Mouse (Mus musculus) heart, embryonic 10.5 days (tissue): ENCODE measurements around the gene Gm20479. TPM values are rescaled to one million over a fixed set of nuclear protein-coding genes. Genes with fewer than 3 reads are reported as not detected.

Experiments used
- DNase-seq: peaks from one replicate; pipeline ENCODE4 v3.0.0-alpha.2; 2017; ENCODE audit warnings: low spot score
- H3K27ac ChIP-seq: fragments of 300-500 bp; sonication (generic); 2 replicates; pipeline ENCODE4 v1.5.1; 2016; ENCODE audit warnings: mild to moderate bottlenecking
- H3K27me3 ChIP-seq: fragments of 300-500 bp; sonication (generic); 2 replicates; pipeline ENCODE4 v1.6.1; 2016; ENCODE audit warnings: mild to moderate bottlenecking; ENCODE audit not compliant: poor library complexity, insufficient read depth, severe bottlenecking
- H3K36me3 ChIP-seq: fragments of 300-500 bp; sonication (generic); 2 replicates; pipeline ENCODE4 v1.6.1; 2016; ENCODE audit warnings: mild to moderate bottlenecking, moderate library complexity
- H3K4me1 ChIP-seq: fragments of 300-500 bp; sonication (generic); 2 replicates; pipeline ENCODE4 v1.6.1; 2016; ENCODE audit warnings: mild to moderate bottlenecking
- H3K4me3 ChIP-seq: fragments of 300-500 bp; sonication (generic); 2 replicates; pipeline ENCODE4 v1.5.1; 2016; ENCODE audit warnings: mild to moderate bottlenecking, moderate library complexity
- H3K9me3 ChIP-seq: fragments of 300-500 bp; sonication (generic); 2 replicates; pipeline ENCODE4 v1.6.1; 2016; ENCODE audit warnings: mild to moderate bottlenecking, moderate library complexity
- WGBS: fragments of 180-500 bp; shearing (Covaris S2); methylation state at CpG from one replicate; pipeline ENCODE4 v1.1.7; 2016; 5-methylcytosine and 5-hydroxymethylcytosine counted together
- polyA plus RNA-seq: library from polyadenylated mRNA; unstranded; fragments of >200 nt; fragmentation: Nextera tagmentation; extraction: Ambion mirVana; gene quantifications from 2 replicates; pipeline ENCODE4 v1.2.1, GENCODE M21; 2016

The Gm20479 gene
- polyA plus RNA-seq, 1 experiment from 2014 or later = 1.3 TPM

DNA sequence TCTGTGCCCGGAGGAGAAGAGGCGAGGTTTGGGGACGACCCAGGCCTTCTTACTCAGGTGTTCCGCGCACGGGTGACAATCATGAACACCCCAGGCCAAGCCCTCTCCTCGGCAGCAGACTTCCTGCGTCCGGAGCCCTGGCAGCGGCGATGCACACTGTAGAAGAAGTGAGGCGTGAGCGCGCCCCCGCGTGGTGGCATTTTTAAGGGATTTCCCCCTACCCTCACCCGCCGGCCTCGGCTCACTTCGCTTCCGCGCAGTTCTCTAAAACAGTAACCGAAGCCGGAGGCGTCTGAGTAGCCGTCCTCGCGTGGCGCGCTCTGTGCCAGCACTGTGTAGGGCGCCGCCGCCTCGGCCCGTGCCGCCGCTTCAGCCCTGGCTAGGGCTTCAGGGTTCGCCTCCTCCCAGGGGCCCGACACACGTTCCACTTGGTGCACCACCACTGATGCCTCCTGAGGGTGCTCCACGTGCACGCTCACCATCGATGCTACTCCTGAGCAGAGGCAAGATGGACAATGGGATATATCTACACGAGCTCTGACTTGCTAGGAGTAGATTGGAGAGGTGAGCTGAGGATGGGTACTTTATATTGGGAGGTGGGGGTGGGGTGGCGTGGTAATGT is 27.8 kb downstream of the Gm20479 start:
- no peaks in the 10 kb centered on the region for H3K9me3 ChIP-seq
- H3K36me3 ChIP-seq = no peaks in the 10 kb centered on the region
- 6% methylated on average over 45 of the region's 45 CpGs for WGBS
- peaks cover 100% of the 10 kb centered on the region for H3K27me3 ChIP-seq
- H3K4me3 ChIP-seq = peak overlapping the region; percentile 53
- no peak for DNase-seq
- peak overlapping the region; percentile 30; the same call in 1 of the 2 replicates for H3K27ac ChIP-seq
- peaks cover 65% of the 10 kb centered on the region for H3K4me1 ChIP-seq

DNA sequence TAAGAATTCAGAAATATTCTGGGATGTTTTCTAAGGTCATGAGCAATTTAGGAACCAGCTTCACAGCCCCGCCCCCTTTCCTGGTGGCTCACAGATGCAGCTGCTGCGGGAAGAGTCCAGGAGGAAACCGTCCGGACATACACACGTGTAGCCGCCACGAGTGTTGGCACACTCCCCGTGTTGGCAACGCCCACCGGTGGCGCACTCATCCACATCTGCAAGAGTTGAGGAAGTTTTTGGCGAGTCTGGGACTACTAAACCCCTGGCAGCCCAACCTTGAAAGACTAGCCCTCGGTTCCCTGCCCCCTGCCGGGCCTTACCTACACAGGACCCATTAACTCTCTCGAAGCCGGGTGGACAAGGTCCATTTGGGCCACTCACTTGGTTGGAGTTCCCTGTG is 28.6 kb downstream of the Gm20479 start:
- Histone ChIP-seq H3K4me3 (0 out of 2 replicates have a peak overlapping the region, but pooled peaks have one; percentile 53), H3K36me3 (no peaks in the 10 kb centered on the region), H3K27me3 (peaks cover 100% of the 10 kb centered on the region), H3K27ac (no peak overlapping the region), H3K9me3 (no peaks in the 10 kb centered on the region), H3K4me1 (peaks cover 57% of the 10 kb centered on the region)
- no peak for DNase-seq
- WGBS = 34% methylated on average over 16 of the region's 16 CpGs

DNA sequence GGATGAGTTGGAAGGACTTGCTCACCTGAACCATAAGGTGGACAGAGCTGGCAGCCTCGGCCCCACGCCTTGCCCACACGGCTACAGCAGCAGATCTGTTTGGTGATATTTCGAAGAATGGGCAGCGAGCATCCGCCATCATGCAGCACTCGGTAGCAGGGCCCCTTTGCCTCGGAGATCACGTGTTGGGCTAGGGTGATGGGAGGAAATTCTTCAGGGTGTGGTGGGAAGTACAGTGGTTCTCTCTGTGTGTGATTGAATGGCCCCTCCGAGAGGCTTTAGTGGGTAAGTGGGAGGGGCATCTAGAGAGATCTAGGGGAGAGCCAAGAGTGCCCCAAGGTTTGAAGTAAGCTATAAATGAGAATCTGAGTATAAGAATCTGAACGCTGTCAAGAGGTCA is 29.1 kb downstream of the Gm20479 start:
- 82% methylated on average over 11 of the region's 11 CpGs for WGBS
- DNase-seq = no peak
- Histone ChIP-seq H3K27me3 (peaks cover 100% of the 10 kb centered on the region), H3K4me3 (no peak overlapping the region), H3K9me3 (no peaks in the 10 kb centered on the region), H3K27ac (no peak overlapping the region), H3K4me1 (peaks cover 54% of the 10 kb centered on the region), H3K36me3 (no peaks in the 10 kb centered on the region)

GRCm38 (mm10) chr7:27327500-27327899 is 29.7 kb downstream of the Gm20479 start:
- H3K4me1 ChIP-seq = peaks cover 48% of the 10 kb centered on the region
- no peak for DNase-seq
- H3K9me3 ChIP-seq = no peaks in the 10 kb centered on the region
- no peak overlapping the region for H3K4me3 ChIP-seq
- H3K27me3 ChIP-seq = peaks cover 100% of the 10 kb centered on the region
- no peaks in the 10 kb centered on the region for H3K36me3 ChIP-seq
- H3K27ac ChIP-seq = no peak overlapping the region
- WGBS = 85% methylated on average over 8 of the region's 8 CpGs

DNA sequence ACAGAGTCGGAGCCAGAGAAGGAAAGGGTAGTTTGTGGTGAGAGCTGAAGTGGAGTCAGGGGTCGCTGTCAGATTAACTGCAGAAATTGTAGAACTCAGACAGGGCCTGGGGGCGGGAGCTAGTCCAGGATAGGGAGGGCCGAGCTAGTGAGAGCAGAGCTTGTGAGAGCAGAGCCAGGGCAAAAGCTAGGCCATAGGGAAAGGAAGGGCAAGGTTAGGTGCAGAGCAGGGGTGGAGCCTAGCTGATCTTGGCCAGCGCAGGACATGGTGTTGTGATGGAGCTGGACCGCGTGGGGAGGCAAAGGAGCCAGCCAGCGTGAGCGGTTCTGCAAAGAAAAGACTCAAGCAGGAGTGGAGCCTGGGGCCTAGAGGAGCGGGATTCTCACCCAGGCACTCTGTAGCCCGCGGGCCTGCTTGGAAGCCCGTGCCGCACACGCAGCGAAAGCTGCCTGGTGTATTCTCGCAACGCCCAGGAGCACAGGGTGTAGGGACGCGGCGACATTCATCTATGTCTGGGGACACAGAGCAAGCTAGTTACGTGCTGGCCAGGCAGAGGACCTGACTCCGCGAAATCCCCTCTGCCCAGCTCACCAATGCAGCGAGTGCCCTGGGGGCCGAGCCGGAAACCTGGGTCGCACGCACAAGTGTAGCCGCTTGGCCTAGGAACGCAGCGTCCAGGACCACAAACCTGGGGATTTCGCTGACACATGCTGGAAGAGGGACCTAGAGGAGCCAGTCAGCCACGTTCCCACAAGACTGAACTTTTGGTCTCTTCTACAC is 30.9 kb downstream of the Gm20479 start:
- no peaks in the 10 kb centered on the region for H3K9me3 ChIP-seq
- peaks cover 48% of the 10 kb centered on the region for H3K4me1 ChIP-seq
- peaks cover 99% of the 10 kb centered on the region for H3K27me3 ChIP-seq
- H3K36me3 ChIP-seq = no peaks in the 10 kb centered on the region
- H3K27ac ChIP-seq = peak overlapping the region; percentile 11; the same call in 1 of the 2 replicates
- no peak for DNase-seq
- peak overlapping the region; percentile 51 for H3K4me3 ChIP-seq
- WGBS = 28% methylated on average over 34 of the region's 34 CpGs

DNA sequence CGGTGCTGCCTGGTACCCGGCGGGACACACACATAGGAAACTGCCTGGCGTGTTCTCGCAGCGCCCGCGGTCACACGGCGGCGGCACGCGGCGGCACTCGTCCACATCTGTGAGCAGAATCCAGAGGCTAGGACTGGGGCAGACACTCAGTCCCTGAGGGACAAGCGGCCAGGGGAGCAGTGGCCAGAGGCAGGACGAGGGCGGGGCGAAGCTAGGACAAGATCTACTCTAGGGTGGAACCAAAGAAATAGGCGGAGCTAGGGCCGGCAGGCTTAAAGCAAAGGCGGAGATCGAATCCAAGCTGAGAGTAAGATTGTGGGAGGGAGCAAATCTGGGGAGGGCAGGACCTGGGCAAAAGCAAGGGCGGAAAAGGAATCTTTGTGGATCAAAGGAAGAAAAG is 31.5 kb downstream of the Gm20479 start:
- peaks cover 42% of the 10 kb centered on the region for H3K4me1 ChIP-seq
- H3K4me3 ChIP-seq = peak overlapping the region; percentile 51
- no peaks in the 10 kb centered on the region for H3K9me3 ChIP-seq
- no peak for DNase-seq
- no peaks in the 10 kb centered on the region for H3K36me3 ChIP-seq
- 2% methylated on average over 24 of the region's 24 CpGs for WGBS
- peaks cover 94% of the 10 kb centered on the region for H3K27me3 ChIP-seq
- H3K27ac ChIP-seq = 0 out of 2 replicates have a peak overlapping the region, but pooled peaks have one; percentile 8

GRCm38 (mm10) chr7:27324928-27325327 is 32.3 kb downstream of the Gm20479 start:
- H3K36me3 ChIP-seq = no peaks in the 10 kb centered on the region

DNA sequence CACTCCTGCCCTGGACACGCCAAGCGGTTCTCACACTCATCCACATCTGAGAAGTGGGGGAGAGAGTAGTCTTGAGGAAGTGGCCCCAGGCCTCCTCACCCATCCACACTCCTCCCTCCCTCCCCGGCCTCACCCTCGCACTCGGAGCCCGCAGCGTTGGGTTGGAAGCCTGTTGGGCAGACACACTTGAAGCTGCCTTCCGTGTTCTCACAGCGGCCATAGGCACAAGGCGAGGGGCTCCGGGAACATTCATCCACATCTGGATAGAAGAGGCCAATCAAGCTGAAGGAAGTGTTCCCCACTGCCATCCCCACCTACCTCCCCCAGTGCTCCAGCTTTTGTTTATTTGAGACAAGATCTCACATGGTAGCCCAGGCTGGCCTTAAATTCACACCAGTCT is 33.1 kb downstream of the Gm20479 start:
- 88% methylated on average over 11 of the region's 11 CpGs for WGBS
- H3K4me1 ChIP-seq = peaks cover 29% of the 10 kb centered on the region
- no peaks in the 10 kb centered on the region for H3K9me3 ChIP-seq
- no peaks in the 10 kb centered on the region for H3K36me3 ChIP-seq
- H3K27me3 ChIP-seq = peaks cover 78% of the 10 kb centered on the region
- no peak overlapping the region for H3K4me3 ChIP-seq
- H3K27ac ChIP-seq = no peak overlapping the region
- DNase-seq = no peak

More at GRCm38 (mm10) chr7:27324928-27325327, 32.3 kb downstream of the Gm20479 start:
- H3K27ac ChIP-seq = no peak overlapping the region
- 56% methylated on average over 18 of the region's 20 CpGs for WGBS
- H3K4me1 ChIP-seq = peaks cover 36% of the 10 kb centered on the region
- no peaks in the 10 kb centered on the region for H3K9me3 ChIP-seq
- peaks cover 86% of the 10 kb centered on the region for H3K27me3 ChIP-seq
- H3K4me3 ChIP-seq = peak overlapping the region; percentile 25; the same call in 1 of the 2 replicates
- DNase-seq = no peak

- Histone ChIP-seq H3K4me3 (no peak overlapping the region), H3K36me3 (no peaks in the 10 kb centered on the region)
These were observed 34.2 kb downstream of the Gm20479 start for GRCm38 (mm10) chr7:27323001-27323400.

GRCm38 (mm10) chr7:27322291-27322690 is 34.9 kb downstream of the Gm20479 start:
- Histone ChIP-seq H3K36me3 (no peaks in the 10 kb centered on the region), H3K27me3 (peaks cover 59% of the 10 kb centered on the region)
- 17% methylated on average over 13 of the region's 13 CpGs for WGBS

More at GRCm38 (mm10) chr7:27323001-27323400, 34.2 kb downstream of the Gm20479 start:
- H3K27ac ChIP-seq = no peak overlapping the region
- H3K27me3 ChIP-seq = peaks cover 67% of the 10 kb centered on the region
- H3K9me3 ChIP-seq = no peaks in the 10 kb centered on the region
- WGBS = 85% methylated on average over 5 of the region's 5 CpGs
- H3K4me1 ChIP-seq = peaks cover 26% of the 10 kb centered on the region
- no peak for DNase-seq

GRCm38 (mm10) chr7:27319411-27319810 is 37.8 kb downstream of the Gm20479 start:
- 81% methylated on average over 22 of the region's 22 CpGs for WGBS
- Histone ChIP-seq H3K9me3 (peaks cover 1% of the 10 kb centered on the region; the same call in 1 of the 2 replicates), H3K36me3 (0 out of 2 replicates have a peak, but pooled peaks cover 1% of the 10 kb centered on the region), H3K4me3 (no peak overlapping the region), H3K4me1 (peaks cover 8% of the 10 kb centered on the region), H3K27me3 (peaks cover 31% of the 10 kb centered on the region), H3K27ac (no peak overlapping the region)
- DNase-seq = no peak

More at GRCm38 (mm10) chr7:27322291-27322690, 34.9 kb downstream of the Gm20479 start:
- H3K9me3 ChIP-seq = no peaks in the 10 kb centered on the region
- H3K4me3 ChIP-seq = no peak overlapping the region
- peaks cover 26% of the 10 kb centered on the region for H3K4me1 ChIP-seq
- DNase-seq = no peak
- no peak overlapping the region for H3K27ac ChIP-seq

DNA sequence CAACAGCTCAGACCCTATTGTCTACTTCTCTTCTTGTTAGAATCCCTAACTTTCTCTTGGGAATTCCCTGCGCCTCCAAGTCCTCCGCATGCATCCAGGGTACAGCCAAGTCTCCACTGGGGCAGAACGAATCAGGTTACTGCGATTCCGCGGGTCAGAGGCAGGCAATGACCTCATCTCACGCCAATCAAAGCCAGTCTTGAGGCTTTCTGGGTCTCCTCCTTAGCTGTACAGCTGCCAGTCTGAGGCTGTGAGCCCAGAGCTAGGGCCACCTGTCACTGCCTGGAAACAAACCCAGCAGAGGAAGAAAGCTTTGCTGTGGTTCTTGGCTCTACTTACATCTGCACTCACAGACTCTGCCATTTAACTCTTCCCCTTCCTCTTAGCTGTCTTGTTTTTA is 41.3 kb downstream of the Gm20479 start:
- no peak for DNase-seq
- peaks cover under 1% of the 10 kb centered on the region; the same call in 1 of the 2 replicates for H3K4me1 ChIP-seq
- no peak overlapping the region for H3K27ac ChIP-seq
- WGBS = 51% methylated on average over 7 of the region's 7 CpGs
- peaks cover 11% of the 10 kb centered on the region for H3K27me3 ChIP-seq
- peaks cover 6% of the 10 kb centered on the region; the same call in 1 of the 2 replicates for H3K36me3 ChIP-seq
- peaks cover 10% of the 10 kb centered on the region; the same call in 1 of the 2 replicates for H3K9me3 ChIP-seq
- no peak overlapping the region for H3K4me3 ChIP-seq

DNA sequence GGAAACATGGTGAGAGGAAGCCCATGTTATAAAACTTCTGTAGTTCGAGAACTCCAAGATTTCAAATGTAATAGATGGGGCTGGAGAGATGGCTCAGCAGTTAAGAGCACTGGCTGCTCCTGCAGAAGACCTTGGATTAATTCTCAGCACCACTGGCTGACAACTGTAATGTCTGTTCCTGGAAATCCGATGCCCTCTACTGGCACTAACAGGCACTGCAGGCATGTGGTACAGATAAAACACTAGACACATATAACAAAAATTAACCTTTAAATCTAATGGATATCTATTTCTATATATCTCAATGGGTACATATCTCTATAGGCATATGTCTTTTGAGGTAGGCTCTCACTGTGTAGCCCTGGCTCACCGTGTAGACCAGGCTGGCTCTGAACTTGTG is 42.8 kb downstream of the Gm20479 start:
- peaks cover 10% of the 10 kb centered on the region; the same call in 1 of the 2 replicates for H3K9me3 ChIP-seq
- no peak for DNase-seq
- no peak overlapping the region for H3K4me3 ChIP-seq
- H3K36me3 ChIP-seq = peaks cover 6% of the 10 kb centered on the region; the same call in 1 of the 2 replicates
- H3K27ac ChIP-seq = no peak overlapping the region
- H3K4me1 ChIP-seq = peaks cover 12% of the 10 kb centered on the region
- peaks cover 27% of the 10 kb centered on the region for H3K27me3 ChIP-seq
- 88% methylated on average over 3 of the region's 3 CpGs for WGBS
